Mouse (Mus musculus) CH12F3 (cell line): Measurements from ENCODE around the gene Nkain2.

Experiments used
- in situ Hi-C: fragments of 300-500 bp; cut with MboI; formaldehyde crosslinking; loops from 2 replicates; pipeline ENCODE4 v1.14.3; 2020; ENCODE audit warnings: low sequenced_read_pairs

Gene Nkain2

DNA sequence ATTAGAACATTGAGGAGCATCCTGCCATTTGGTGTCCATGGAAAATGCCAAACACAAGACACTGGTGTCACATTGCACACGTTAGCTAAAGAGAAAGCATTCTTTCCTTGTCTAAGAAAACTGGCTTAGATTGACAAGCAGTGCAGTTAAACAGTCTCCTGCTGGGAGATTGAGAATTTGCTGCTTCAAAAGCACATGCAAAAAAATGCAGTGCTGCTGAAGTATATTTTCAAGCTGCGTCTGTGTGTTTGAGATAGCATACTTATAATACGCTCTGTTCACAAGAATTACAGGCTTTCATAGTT is 313.0 kb downstream of the Nkain2 start:
- in situ Hi-C loops, result no loop called here

DNA sequence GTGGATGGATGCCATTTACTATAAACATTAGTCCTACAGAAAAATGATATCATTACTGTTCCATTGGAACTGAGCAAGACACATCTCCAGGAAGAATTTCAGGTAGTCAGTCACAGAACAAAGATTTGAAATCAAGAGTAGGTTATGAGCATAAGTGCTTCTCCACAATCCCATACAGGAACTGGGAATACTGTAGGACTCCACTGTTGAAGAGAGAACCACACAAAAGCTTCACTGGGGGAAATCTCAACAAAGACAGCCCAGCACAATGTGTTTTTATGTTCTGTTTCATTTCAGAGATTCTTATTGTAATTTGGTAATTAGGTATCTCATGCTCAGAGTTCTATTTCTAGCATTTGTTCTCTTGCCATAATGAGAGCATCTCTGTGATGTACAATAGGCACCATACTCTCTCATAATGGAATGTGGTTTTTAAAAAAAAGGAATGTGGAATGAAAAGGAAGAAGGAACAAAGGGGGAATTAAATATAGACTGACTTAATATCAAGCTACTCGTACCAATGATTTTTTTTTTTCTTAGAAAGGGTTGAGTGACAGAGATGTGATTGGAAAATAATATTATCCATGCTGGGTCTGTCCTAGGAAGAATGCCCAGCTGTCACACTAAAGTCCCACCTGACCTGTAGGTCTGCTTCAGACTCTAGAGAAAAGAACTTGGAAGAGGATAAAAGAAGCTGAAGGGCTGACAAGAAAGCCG is 313.5 kb downstream of the Nkain2 start:
- in situ Hi-C loops, result no loop called here

DNA sequence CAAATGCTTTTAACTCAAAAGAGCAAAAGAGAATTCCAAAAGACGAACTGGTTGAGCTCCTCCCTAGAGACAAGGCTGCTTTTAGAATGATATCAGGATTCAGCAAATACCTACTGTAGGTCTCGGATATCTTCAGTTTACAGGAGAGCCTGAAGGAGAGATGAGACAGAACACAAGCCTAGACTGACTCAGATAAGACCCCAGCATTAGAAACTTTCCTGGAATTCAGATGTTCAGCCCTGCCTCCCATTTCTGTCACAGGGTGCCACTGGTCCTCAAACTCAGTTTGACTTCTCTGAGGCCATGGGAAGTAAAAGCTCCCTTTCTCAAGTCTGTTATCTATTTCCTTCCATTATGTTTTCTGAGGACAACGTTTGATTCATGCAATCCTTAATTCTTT is 332.6 kb downstream of the Nkain2 start:
- in situ Hi-C loops, result no loop called here

DNA sequence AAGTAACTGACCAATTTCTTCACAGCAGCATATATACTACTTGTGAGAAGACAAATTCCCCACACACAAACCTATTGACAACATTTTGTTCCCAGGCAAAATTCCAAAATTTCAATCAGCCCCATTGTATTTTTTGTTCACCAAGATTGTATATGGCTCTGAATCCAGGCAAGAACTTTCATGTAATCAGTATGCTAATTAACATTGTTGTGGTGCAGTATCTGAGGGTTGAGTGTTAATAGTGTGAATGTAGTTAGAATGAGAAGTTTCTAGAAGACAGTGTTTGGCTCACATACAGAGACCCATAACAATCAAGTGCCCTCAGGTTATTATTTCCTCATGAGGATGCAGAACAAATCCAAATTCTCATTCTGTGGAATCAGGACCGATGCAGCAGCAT is 354.2 kb downstream of the Nkain2 start:
- in situ Hi-C loops, result no loop called here

DNA sequence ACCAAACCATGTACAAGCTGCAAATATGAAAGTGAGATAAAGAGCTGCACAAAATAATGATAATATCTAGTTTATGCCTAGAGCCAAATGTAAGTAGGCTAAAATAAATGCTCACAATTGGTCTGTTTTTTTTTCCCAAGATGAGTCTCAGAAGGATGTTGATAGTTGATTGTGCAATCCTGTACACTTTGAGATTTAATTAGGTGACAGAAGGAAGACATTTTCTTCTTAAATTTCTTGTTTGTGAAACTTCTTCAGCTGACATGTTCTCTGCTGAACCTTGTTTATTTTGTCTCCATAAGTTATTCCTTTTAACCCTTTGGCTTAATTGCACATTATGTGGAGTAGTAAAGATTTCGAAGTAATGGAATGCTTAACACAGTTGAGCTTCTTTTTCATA is 379.4 kb downstream of the Nkain2 start:
- in situ Hi-C loops, result no loop called here

DNA sequence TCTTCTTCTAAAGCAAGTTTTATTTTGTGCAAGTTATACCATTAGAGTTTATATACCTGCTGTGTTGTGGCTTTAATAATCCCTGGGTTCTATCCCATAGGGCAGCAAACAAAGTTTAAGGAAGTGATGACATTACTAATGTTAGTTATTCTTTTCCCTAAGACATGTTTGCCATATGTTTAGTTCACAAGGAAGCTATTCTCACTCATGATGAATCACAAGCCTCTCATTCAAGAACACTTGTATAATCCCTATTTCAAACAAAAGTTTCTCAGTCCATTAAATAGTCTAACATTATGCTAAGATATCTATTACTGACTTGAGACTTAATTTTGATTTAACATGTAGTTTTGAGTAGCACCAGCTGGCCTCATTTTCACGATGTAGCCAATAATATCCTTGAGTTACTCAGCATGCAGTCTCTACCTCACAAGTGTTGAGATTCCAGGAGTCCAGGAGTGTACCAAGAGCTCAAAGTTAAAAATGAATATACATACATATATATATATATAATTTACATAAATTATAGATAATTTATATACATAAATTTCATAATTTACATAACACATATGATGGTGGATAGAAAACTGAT is 395.6 kb downstream of the Nkain2 start:
- in situ Hi-C loops, result no loop called here

DNA sequence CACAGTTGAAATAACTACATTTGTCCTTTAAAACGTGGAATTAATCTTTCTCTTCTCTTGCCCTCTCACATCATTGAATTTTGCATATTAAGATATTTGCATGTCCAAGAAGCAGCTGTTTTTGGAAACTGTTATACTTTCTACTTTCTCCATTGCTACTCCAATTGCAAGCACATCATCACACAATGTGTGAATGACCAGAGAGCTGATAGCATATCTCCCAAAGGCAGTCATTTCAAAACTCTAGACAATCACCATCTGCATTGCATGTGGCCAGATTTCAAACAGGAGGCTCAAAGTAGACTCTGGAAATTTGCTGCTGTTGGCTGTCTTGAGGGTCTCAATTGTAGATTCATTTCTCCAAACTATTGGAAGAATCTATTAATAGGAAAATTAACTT is 396.7 kb downstream of the Nkain2 start:
- in situ Hi-C loops, result no loop called here

DNA sequence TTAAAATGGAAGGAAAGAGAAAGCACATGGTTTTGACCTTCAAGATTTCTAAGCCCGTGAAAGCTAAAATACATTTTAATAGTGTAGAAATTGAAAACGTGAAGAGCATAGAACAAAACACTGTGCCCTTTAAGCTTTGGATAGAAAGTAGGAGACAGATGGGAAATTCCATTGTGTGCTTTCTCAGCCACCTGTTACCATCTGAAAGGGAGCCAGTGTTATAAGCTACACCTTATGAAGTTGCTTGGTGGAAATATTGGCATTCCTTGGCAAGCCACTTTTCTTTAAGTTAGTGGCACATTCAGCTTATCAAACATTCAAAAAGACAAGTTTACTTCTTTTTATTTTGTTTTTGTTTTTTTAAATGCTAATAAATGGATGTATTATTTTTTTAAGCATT is 427.5 kb downstream of the Nkain2 start:
- in situ Hi-C loops, result no loop called here

DNA sequence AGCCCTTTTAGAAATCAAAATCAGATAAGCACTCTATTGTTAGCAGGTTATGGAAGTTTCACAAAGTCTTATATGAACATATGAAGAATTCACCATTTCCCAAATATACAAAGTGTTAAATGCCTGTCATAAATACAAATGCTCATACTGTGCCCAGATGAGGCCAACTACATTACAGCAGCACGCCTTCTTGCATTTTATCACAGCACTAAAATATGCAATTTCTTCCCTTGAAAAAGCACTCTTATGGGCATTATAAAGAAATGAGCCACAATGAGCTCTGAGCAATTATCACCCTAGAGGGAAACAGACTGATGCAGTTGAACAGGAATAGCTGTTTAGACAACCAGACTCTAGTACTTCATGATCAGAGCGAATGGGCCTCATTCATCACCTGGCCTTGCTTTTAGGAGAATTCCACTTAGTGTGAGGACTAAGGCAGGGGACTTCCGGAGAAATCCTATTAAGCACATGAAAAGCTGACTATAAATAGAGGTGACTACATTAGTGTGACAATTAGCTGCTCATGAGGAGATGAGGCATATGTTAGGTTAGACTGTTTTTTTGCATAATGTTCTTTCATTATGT is 450.2 kb downstream of the Nkain2 start:
- in situ Hi-C loops, result no loop called here

DNA sequence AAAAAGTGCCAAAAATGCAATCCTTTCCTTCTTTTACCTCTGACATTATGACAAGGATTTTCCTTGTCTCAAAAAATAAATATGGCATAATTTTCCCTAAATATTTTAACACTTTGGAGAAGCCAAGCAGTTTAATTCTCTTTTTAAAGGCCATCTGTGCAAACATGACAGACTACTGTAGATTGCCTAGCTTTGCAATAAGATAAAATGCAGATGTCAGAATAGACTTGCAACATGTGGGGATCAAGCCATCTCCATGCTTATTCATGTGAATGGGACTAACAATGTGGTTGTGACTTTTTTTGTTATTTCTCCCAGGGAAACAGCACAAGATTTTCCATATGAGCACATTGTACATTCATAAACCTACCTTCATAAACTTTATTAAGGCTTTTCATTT is 476.0 kb downstream of the Nkain2 start:
- in situ Hi-C loops, result no loop called here

DNA sequence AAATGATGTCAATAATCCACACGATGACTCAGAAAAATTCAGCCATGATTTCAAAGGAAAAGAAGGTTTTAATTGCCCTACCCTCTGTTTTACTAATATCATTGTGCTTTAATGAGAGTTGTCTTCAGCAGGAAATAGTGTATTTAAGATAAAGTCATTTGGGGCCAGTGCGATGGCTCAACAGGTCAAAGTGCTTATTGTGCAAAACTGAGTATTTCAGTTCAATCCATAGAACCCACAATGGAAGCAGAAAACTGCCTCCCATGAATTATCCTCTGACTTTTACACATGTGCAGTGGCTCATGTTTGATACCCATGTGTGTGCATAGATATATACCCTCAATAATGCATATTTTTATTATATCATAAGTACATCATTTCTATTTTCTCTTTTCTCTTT is 478.9 kb downstream of the Nkain2 start:
- in situ Hi-C loops, result no loop called here

DNA sequence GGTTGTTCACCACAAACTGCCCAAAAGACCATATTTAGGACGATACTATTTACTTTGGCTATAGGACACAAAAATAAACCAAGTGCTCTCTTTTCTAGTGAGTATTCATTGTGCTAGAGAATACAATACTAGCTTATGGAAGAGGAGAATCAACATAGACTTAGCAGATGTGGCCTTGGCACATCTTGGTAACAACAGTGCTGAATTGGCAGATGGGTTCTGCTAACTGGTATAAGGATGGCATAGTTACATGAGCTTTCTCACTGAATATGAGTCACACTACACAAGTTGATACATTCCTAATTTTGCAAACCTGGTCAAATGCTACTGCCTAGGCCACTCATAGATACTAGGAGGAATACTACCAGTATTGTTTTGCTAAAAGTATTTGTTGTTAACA is 489.3 kb downstream of the Nkain2 start:
- in situ Hi-C loops, result no loop called here

DNA sequence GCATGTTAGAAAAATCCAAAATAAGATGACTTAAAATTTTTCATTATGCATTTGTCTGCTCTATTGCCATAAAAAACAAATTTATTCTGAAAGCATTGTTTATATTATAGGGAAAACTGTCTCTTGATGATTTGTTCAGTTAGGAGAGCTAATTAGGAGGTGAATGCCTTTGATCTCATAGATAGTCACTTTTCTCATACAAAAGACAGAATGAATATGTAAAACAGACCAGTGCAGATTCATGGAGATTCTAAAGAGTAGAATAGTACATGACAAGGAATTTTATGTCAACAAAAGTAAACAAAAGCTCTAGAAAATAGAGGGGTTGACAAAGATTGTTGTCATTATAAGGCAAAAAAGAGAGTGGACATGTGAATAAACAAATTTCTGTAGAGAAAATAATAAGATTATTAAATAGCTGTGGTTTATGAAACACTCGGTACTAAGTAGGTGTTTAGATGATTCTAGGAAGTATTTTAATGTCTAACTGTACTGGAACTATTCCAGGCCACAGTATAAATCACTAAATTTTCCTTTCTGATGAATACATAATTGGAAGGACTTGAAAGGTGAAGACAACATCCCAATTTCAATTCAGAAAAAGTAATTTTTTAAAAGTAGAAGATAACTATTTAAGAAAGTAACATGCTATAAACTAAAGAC is 496.3 kb downstream of the Nkain2 start:
- in situ Hi-C loops, result no loop called here

DNA sequence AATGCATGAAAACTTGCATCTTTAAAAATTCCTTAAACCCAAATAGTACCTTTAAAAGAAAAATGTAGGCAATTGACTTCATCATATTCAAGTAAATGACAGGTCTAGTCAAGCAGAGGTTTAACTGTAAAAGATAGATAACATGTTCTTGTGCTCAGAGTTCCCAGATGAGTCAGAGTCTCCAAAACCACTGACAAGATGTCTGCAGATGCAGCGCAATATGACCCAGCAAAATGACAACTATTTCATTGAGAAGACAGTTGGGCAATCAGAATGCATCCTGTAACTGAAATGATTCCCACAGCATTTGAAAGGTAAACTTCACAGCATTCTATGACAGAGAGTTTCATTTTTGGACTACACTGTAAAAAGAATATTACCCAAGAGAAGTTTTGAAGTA is 496.9 kb downstream of the Nkain2 start:
- in situ Hi-C loops, result no loop called here

DNA sequence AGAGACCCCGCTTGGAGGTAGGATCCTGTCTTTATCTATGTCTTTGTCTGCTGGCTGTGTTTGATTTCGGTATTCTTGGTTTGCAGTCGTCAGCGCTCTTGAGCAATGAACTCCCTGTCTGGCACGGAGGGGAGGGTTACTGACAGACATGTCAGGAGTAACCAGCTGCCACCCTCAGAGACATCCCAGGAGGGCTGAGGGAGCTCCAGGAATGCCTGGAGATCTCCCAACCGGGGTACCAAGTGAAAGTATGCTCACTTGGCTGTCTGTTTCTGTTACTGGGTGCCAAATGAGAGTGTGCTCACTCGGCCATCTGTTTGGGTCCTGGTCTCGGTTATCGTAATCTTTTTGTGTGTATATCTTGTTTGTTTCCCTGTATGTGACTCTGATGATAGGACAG is 577.5 kb downstream of the Nkain2 start:
- in situ Hi-C loops, result no loop called here

DNA sequence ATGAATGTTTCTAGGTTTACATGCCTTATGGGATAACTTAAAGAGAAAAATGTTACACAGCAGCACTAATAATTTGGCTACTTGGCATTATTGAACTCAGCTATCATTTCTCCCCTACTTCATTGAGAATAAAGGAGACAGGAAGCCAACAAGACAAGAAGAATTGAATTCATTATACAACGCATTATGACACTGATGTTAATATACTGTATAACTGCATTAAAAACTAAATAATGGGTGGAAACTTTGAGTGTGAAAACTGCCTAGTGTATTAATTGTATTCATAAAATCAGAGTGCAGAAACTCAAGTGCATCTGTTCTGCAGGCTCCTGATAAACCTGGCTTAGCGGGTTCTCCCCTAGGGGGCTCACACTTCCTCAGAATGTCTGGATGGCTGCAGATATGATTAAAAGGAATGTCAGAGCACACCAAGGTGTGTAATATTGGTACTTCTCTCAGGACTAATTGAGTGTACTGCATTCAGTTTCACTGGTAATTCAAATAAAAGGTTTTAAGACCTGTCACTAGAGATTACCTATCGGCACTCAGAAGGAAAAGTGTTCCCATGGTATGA is 589.2 kb downstream of the Nkain2 start:
- in situ Hi-C loops, result no loop called here

DNA sequence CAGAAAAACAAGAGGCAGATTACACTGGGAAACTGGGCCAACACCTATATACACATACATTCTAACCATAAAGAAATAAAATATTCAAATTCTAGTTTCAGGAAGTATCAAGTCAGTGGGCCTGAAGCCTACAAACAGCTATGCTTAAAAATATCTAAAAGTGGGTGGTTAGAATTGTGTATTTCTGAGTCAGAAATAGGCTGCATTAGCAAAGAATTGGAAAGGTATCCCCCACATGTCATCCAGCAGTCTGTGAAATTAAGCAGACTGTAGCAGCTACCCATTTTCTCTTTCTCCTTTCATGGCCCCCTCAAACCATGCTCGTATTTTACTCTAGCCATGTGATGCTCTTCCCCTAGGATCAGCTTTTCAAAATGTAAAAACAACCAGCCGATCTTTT is 599.8 kb downstream of the Nkain2 start:
- in situ Hi-C loops, result no loop called here

DNA sequence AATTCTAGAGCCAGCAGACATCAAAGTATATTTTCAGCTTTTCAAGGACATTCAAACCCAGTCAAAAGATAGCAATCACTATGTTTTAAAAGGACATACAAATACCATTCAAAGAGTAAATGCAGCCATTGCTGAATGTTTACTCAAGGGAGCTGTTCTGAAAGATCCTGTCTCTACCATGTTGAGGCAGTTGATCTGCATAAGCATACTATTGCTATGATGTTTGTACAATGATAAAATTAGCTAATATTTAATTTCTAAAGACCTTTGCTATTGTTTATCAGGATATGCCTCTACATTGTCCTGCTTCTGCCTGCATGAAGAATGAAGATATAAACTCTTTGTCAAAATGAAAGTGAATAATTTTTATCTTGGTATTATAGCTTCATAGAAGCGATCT is 606.6 kb downstream of the Nkain2 start:
- in situ Hi-C loops, result no loop called here

DNA sequence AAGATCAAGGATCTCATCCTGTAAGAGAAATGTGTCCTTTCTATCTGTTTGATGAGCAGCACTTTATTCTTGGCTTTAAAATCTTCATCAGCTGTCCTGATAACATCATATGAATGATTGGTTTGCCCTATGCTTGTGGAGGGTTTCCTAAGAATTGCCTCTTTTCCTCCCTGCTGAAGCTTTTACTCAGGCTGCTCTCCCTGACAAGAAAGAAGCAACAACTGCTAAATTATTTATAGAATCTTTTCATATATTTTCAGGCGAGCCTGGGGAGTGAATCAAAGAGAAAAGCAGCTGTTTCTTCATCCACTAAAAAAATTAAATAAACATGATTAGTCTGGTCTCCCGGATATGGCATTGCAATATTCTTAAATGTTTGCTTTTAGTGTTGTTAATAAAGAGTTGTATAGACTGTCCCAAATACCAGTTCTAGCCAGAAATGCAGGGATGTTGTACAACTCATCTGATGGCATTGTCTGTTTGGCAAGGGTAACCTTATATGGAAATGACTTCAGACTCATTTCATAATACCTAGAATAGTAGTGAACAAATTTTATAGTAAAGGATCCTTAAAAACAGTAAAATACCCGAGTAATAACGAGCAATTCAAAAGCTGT is 646.9 kb downstream of the Nkain2 start:
- in situ Hi-C loops, result no loop called here

DNA sequence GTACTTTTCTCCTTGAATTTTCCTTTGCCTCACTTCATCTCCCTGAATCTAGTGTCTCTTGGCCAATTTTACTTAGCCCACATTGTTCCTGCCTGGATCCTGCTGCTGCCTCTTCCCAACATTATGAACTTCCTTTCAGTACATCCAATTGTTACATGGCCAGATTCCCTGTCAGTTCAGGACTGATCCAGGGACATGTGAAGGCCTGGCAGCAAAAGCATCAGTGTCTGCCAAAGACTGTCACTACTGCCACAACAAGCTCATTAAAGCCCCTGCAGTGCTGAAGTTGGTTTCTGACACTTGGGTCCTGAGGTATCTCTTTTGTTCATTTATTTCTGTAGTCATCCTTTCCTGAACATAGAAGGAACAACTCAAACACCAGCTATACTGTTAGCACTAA is 649.1 kb downstream of the Nkain2 start:
- in situ Hi-C loops, result no loop called here

DNA sequence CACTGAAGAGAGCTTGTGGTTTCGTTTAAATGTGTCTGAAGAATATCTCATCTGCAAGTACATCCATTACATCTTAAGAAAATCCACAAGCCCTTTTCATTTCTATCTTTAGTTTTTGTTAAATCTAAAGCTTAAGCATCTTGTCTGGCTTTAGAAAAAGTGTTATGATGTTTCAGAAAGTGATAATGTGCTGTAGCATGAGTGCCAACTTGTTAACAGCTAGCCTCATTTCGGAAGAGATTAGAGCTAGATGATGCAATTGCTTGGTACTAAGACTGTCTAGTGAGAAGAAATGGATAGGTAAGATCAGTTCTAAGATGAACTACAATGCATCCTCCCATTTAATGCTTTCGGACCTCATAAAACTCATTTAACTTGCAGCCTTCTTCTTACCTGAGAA is 707.3 kb downstream of the Nkain2 start:
- in situ Hi-C loops, result no loop called here

DNA sequence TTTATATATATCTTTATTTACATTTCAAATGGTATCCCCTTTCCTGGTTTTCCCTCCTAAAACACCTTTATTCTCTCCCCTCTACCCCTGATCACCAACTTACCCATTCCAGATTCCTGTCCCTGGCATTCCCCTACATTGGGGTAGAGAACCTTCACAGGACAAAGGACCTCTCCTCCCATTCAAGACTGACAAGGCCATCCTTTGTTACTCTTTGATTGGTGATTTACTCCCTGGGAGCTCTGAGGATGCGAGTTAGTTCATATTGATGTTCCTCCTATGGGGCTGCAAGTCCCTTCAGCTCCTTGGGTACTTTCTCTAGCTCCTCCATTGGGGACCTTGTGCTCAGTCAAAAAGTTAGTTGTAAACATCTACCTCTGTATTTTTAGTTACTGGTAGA is 798.9 kb downstream of the Nkain2 start:
- in situ Hi-C loops, result no loop called here
